Mouse (Mus musculus) fibroblast of lung, adult 2 months (primary cell): ENCODE data around the gene Hist1h3i.

Experiments
- DNase-seq: peaks from one replicate; pipeline ENCODE4 v3.0.0-alpha.2; 2011; ENCODE audit warnings: low read depth

Gene Hist1h3i

GRCm38 (mm10) chr13:21734010-21734905, 48.9 kb downstream of the Hist1h3i start:
- DNase-seq, result peak; percentile 55

GRCm38 (mm10) chr13:21733466-21733865, 49.7 kb downstream of the Hist1h3i start:
- no peak for DNase-seq
